Mouse (Mus musculus) T-helper 1 cell (primary cell): ENCODE data around the gene Adgrl2.

Experiments
- in situ Hi-C: fragments of 300-600 bp; cut with MboI, MseI; formaldehyde crosslinking; loops from one replicate; pipeline ENCODE4 v1.15.1; 2025; ENCODE audit warnings: high pct_unique_total_duplicates

Gene Adgrl2

GRCm38 (mm10) chr3:148885980-148886668 is 104.2 kb downstream of the Adgrl2 start:
- in situ Hi-C loops, result no loop called here

- in situ Hi-C loops, result no loop called here
These were observed 105.2 kb downstream of the Adgrl2 start for GRCm38 (mm10) chr3:148885184-148885583.

- in situ Hi-C loops, result no loop called here
These were observed 108.9 kb downstream of the Adgrl2 start for GRCm38 (mm10) chr3:148881431-148881830.

- in situ Hi-C loops, result no loop called here
These were observed 117.8 kb downstream of the Adgrl2 start for GRCm38 (mm10) chr3:148872563-148872962.

- in situ Hi-C loops, result no loop called here
These were observed 118.4 kb downstream of the Adgrl2 start for GRCm38 (mm10) chr3:148871792-148872464.

GRCm38 (mm10) chr3:148867618-148868017 is 122.7 kb downstream of the Adgrl2 start:
- in situ Hi-C loops, result no loop called here

GRCm38 (mm10) chr3:148866633-148867032 is 123.7 kb downstream of the Adgrl2 start:
- in situ Hi-C loops, result no loop called here

GRCm38 (mm10) chr3:148866053-148866452 is 124.3 kb downstream of the Adgrl2 start:
- in situ Hi-C loops, result no loop called here

- in situ Hi-C loops, result no loop called here
These were observed 125.1 kb downstream of the Adgrl2 start for GRCm38 (mm10) chr3:148865234-148865633.

- in situ Hi-C loops, result no loop called here
These were observed 128.5 kb downstream of the Adgrl2 start for GRCm38 (mm10) chr3:148861860-148862259.

- in situ Hi-C loops, result no loop called here
These were observed 135.9 kb downstream of the Adgrl2 start for GRCm38 (mm10) chr3:148854306-148854910.

GRCm38 (mm10) chr3:148853372-148853771 is 137.0 kb downstream of the Adgrl2 start:
- in situ Hi-C loops, result no loop called here

- in situ Hi-C loops, result no loop called here
These were observed 137.8 kb downstream of the Adgrl2 start for GRCm38 (mm10) chr3:148852556-148852955.

- in situ Hi-C loops, result no loop called here
These were observed 139.5 kb downstream of the Adgrl2 start for GRCm38 (mm10) chr3:148850821-148851220.

- in situ Hi-C loops, result no loop called here
These were observed 142.0 kb downstream of the Adgrl2 start for GRCm38 (mm10) chr3:148848366-148848765.

GRCm38 (mm10) chr3:148844182-148844581 is 146.2 kb downstream of the Adgrl2 start:
- in situ Hi-C loops, result no loop called here

GRCm38 (mm10) chr3:148842533-148842932 is 147.8 kb downstream of the Adgrl2 start:
- in situ Hi-C loops, result no loop called here

- in situ Hi-C loops, result no loop called here
These were observed 151.5 kb downstream of the Adgrl2 start for GRCm38 (mm10) chr3:148838835-148839296.

GRCm38 (mm10) chr3:148838095-148838834 is 152.1 kb downstream of the Adgrl2 start:
- in situ Hi-C loops, result no loop called here

GRCm38 (mm10) chr3:148835136-148835535 is 155.2 kb downstream of the Adgrl2 start:
- in situ Hi-C loops, result no loop called here

- in situ Hi-C loops, result no loop called here
These were observed 157.1 kb downstream of the Adgrl2 start for GRCm38 (mm10) chr3:148833070-148833769.
